Mouse (Mus musculus) MEL (cell line): ENCODE measurements at regions not wholly inside any gene's neighbourhood (a gene's known extent, or its start where the extent isn't known, plus 50 kb on each side); places are given as distances from the start of the nearest gene placed in this dataset.

ENCODE experiments used
- CHD1 ChIP-seq: IDR thresholded peaks from 2 replicates; pipeline ENCODE4 v1.6.1; 2012; ENCODE audit warnings: low read depth, mild to moderate bottlenecking, inconsistent platforms, low read length, improper control_type of control experiment
- EP300 ChIP-seq, 2 experiments: IDR thresholded peaks; 2 replicates each; pipeline ENCODE4 v1.6.1; 2011; ENCODE audit warnings: improper control_type of control experiment in 2 of 2, low read length in 2 of 2, low read depth in 1 of 2, mild to moderate bottlenecking in 1 of 2
- KAT2A ChIP-seq: conservative IDR thresholded peaks from 2 replicates; pipeline ENCODE4 v1.6.1; 2012; ENCODE audit warnings: low read depth, low read length, improper control_type of control experiment, inconsistent platforms
- ZNF384 ChIP-seq: IDR thresholded peaks from 2 replicates; pipeline ENCODE4 v1.6.1; 2012; ENCODE audit warnings: low read depth, mild to moderate bottlenecking, inconsistent platforms, low read length, improper control_type of control experiment

DNA sequence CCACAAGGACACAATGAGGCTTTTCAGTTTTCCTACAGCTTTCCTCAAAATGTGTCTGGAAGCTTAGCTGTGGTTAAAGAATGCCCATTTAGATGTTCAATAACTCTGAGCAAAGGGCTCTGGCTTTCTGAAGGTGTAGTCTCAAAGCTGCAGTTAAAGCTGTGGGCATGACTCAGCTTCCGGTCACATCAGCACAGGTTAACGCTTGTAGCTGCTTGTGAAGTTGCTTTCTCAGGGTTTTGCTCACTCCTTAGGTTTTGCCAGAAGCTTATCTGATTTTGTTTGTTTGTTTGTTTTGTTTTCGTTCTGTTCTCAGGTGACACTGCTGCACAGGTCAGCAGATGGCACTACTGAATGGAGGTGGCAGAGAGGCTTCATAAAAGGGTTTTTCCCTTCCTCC is 444.2 kb downstream of the Ets1 start:
- TF ChIP-seq KAT2A = no peak
- TF ChIP-seq CHD1 = no peak
- TF ChIP-seq ZNF384 = no peak
- no peak for TF ChIP-seq EP300 (IDR thresholded peaks at IDR 0.05; ENCODE audit: low read depth in 1 of 2, low read length in 2 of 2)
